Mouse (Mus musculus) heart, embryonic 13.5 days (tissue): Measurements from ENCODE around the gene Babam2. TPM values are rescaled to one million over a fixed set of nuclear protein-coding genes. Genes with fewer than 3 reads are reported as not detected.

Source experiments
- ATAC-seq: fragments of 200-750 bp; cut with Nextera tagmentation; 2 replicates; pipeline ENCODE4 v1.8.0; 2017; ENCODE audit warnings: moderate TSS enrichment; ENCODE audit not compliant: insufficient number of reproducible peaks, low FRiP score, low TSS enrichment; ENCODE audit errors: extremely low read depth
- H3K27ac ChIP-seq: fragments of 300-500 bp; sonication (generic); replicated peaks from 2 replicates; pipeline ENCODE4 v1.5.1; 2015; ENCODE audit warnings: moderate library complexity, mild to moderate bottlenecking, inconsistent platforms
- H3K27me3 ChIP-seq: fragments of 300-500 bp; sonication (generic); replicated peaks from 2 replicates; pipeline ENCODE4 v1.6.1; 2015; ENCODE audit warnings: mild to moderate bottlenecking, inconsistent platforms
- H3K36me3 ChIP-seq: fragments of 300-500 bp; sonication (generic); 2 replicates; pipeline ENCODE4 v1.6.1; 2015; ENCODE audit warnings: mild to moderate bottlenecking, inconsistent platforms
- H3K4me1 ChIP-seq: fragments of 300-500 bp; sonication (generic); 2 replicates; pipeline ENCODE4 v1.6.1; 2015; ENCODE audit warnings: inconsistent platforms
- H3K4me2 ChIP-seq: fragments of 300-500 bp; sonication (generic); 2 replicates; pipeline ENCODE4 v1.6.1; 2015; ENCODE audit warnings: inconsistent platforms, mild to moderate bottlenecking, moderate library complexity
- H3K4me3 ChIP-seq: fragments of 300-500 bp; sonication (generic); 2 replicates; pipeline ENCODE4 v1.5.1; 2015; ENCODE audit warnings: moderate library complexity, mild to moderate bottlenecking, inconsistent platforms
- H3K9ac ChIP-seq: fragments of 300-500 bp; sonication (generic); 2 replicates; pipeline ENCODE4 v1.6.1; 2015; ENCODE audit warnings: inconsistent platforms, mild to moderate bottlenecking, moderate library complexity
- H3K9me3 ChIP-seq: fragments of 300-500 bp; sonication (generic); 2 replicates; pipeline ENCODE4 v1.6.1; 2016; ENCODE audit warnings: inconsistent platforms
- whole genome bisulfite sequencing: fragments of 180-500 bp; shearing (Covaris S2); methylation state at CpG from one replicate; pipeline ENCODE4 v1.1.7; 2015; ENCODE audit warnings: mixed read lengths; 5-methylcytosine and 5-hydroxymethylcytosine counted together
- polyA plus RNA-seq: library from polyadenylated mRNA; unstranded; fragments of >200 nt; fragmentation: Nextera tagmentation; extraction: Ambion mirVana; gene quantifications from 2 replicates; pipeline ENCODE4 v1.2.1, GENCODE M21; 2015

Babam2 gene
- polyA plus RNA-seq, 1 experiment from 2014 or later: 43.3 TPM

DNA sequence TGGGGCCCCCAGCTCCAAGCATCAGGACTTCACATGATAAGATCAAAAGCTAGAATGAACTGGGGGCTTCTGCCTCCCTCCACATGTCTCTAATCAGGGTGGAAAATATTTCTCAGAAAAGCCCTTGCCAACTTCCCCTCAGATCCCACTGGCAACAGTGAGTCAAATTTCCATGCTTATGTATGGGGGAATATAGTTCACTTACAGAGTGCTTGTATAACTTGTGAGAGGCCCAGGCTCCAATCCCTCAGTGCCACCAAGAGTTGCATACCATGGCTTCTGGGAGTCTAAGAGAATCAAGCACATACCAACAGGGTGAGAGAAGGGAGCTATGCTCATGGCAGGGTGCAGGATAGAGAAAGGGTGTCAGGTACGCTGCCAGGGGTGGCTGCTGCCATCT lies 355.0 kb downstream of the Babam2 start:
- ATAC-seq: no peak
- Histone ChIP-seq H3K9me3 (no peaks in the 10 kb centered on the region), H3K27ac (peak overlapping the region; percentile 42; the same call in 1 of the 2 replicates), H3K4me1 (peaks cover 13% of the 10 kb centered on the region), H3K36me3 (no peaks in the 10 kb centered on the region), H3K27me3 (no peaks in the 10 kb centered on the region), H3K4me3 (no peak overlapping the region), H3K4me2 (no peak overlapping the region), H3K9ac (no peak overlapping the region)
- WGBS: 94% methylated on average over 1 of the region's 1 CpGs

GRCm38 (mm10) chr5:32053476-32053875 lies 356.0 kb downstream of the Babam2 start:
- no peaks in the 10 kb centered on the region for H3K9me3 ChIP-seq
- no peak overlapping the region for H3K4me2 ChIP-seq
- no peak overlapping the region for H3K9ac ChIP-seq
- H3K4me1 ChIP-seq: peaks cover 16% of the 10 kb centered on the region
- H3K36me3 ChIP-seq: no peaks in the 10 kb centered on the region
- H3K27me3 ChIP-seq: no peaks in the 10 kb centered on the region
- WGBS: 54% methylated on average over 8 of the region's 8 CpGs
- H3K4me3 ChIP-seq: no peak overlapping the region
- no peak for ATAC-seq
- H3K27ac ChIP-seq: no peak overlapping the region

DNA sequence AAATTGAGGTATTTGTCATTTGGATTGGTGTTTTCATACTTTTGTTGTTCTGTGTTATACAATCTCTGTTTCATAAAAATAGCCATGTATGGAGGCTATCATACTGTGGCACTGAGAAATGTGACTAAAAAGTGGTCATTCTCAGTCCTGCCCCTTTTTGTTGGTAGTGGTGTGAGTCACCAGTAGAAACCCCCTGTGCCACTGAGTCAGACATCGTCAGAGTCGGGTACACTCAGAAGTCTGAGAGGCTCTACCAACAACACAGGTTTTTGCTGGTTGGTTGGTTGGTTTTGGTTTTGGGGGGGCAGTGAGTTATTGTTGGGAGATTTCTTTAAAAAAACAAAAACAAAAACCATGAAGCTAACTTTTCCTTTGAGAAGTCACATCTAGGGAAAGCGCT lies 358.2 kb downstream of the Babam2 start:
- WGBS: 79% methylated on average over 3 of the region's 3 CpGs

DNA sequence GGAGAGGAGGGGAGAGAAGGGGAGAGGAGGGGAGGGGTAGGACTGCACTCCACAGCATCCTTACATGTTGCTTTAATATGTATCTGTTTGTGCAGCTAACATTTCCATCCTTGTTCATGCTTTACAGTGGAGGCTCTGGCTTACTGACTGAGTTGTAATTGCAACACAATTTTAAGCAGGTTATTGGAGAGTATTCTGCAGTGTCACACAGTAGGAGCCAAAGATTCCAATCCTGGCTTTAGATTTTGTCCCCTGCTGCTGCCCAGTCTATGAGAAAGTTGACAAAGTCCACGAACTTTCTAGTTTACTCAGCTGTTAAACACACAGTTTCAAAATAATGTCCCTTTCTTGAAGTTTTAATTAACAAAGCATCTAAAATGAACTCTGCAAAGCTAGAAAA lies 358.6 kb downstream of the Babam2 start:
- Histone ChIP-seq H3K9me3 (no peaks in the 10 kb centered on the region), H3K36me3 (no peaks in the 10 kb centered on the region), H3K4me1 (peaks cover 24% of the 10 kb centered on the region), H3K27me3 (no peaks in the 10 kb centered on the region), H3K9ac (no peak overlapping the region), H3K4me2 (no peak overlapping the region), H3K4me3 (no peak overlapping the region), H3K27ac (no peak overlapping the region)
- whole genome bisulfite sequencing: 68% methylated on average over 1 of the region's 1 CpGs
- no peak for ATAC-seq

More for the DNA sequence above, 358.2 kb downstream of the Babam2 start:
- H3K36me3 ChIP-seq: no peaks in the 10 kb centered on the region
- no peak overlapping the region for H3K9ac ChIP-seq
- no peaks in the 10 kb centered on the region for H3K9me3 ChIP-seq
- H3K4me2 ChIP-seq: no peak overlapping the region
- no peak overlapping the region for H3K4me3 ChIP-seq
- no peak for ATAC-seq
- no peak overlapping the region for H3K27ac ChIP-seq
- H3K4me1 ChIP-seq: peaks cover 24% of the 10 kb centered on the region
- H3K27me3 ChIP-seq: no peaks in the 10 kb centered on the region

DNA sequence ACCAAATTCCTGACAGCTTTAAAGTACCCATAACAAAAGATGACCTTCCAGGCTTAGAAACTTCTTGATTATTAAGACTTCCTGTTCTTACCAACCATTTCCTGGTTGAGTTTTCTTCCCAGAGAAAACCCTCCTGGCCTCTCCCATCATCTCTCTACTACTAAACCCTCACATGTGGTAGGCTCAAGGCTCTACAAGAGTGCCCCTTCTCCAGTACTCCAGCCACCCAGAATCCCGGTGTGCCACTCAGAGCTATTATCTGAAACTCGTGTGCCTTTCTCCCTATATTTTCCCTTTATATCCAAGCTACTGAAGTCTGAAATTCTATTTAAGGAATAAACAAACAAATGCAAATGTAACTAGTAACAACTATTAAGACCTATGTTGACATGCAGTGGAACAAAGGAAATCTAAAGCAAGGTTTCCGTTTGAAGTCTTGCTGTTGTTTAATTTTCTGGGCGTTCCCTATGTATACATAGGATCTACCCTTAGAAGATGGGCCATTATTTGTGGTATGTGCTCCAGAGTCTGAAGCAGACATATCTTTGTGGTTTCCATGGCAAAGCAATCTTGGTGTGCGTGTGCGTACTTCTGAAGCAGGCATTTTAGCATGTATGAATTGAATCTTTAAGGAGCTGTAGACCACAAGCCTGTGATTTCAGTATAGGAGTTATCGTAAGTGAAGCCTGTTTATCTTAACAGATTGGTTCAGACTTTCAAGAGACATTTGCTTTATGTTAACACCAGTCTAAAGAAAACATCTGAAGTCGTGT lies 361.2 kb downstream of the Babam2 start:
- Histone ChIP-seq H3K9ac (no peak overlapping the region), H3K27ac (peak overlapping the region; percentile 46; the same call in 1 of the 2 replicates), H3K4me1 (peaks cover 12% of the 10 kb centered on the region), H3K36me3 (no peaks in the 10 kb centered on the region), H3K4me3 (no peak overlapping the region), H3K4me2 (peak overlapping the region; percentile 30), H3K9me3 (no peaks in the 10 kb centered on the region), H3K27me3 (no peaks in the 10 kb centered on the region)
- no peak for ATAC-seq
- 66% methylated on average over 8 of the region's 8 CpGs for WGBS

GRCm38 (mm10) chr5:32059254-32059796 lies 361.8 kb downstream of the Babam2 start:
- ATAC-seq: no peak
- no peak overlapping the region for H3K4me3 ChIP-seq
- peak overlapping the region; percentile 30 for H3K4me2 ChIP-seq
- H3K27me3 ChIP-seq: no peaks in the 10 kb centered on the region
- H3K36me3 ChIP-seq: no peaks in the 10 kb centered on the region
- 64% methylated on average over 8 of the region's 8 CpGs for whole genome bisulfite sequencing
- no peaks in the 10 kb centered on the region for H3K9me3 ChIP-seq
- peak overlapping the region; percentile 46; the same call in 1 of the 2 replicates for H3K27ac ChIP-seq
- H3K9ac ChIP-seq: no peak overlapping the region
- H3K4me1 ChIP-seq: peaks cover 16% of the 10 kb centered on the region

DNA sequence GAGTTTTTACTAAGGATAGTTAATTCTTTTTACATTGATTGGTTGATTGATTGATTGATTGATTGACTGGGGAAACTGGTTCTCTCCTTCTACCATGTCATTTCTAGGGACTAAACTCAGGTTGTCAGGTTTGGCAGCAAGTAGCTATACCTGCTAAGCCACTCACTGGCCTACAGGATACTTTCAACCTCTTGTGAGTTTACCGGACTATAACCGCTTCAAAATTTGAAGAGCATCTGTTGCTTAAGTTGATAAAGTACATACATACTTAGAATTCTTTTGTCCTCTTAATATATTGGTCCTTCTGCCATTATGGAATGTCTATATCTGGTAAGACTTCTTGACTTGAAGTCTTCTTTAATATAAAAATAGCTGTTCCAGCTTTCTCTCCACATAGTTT lies 363.0 kb downstream of the Babam2 start:
- H3K27me3 ChIP-seq: no peaks in the 10 kb centered on the region
- 77% methylated on average over 2 of the region's 2 CpGs for WGBS
- H3K36me3 ChIP-seq: no peaks in the 10 kb centered on the region
- no peak overlapping the region for H3K4me2 ChIP-seq
- no peaks in the 10 kb centered on the region for H3K9me3 ChIP-seq
- H3K9ac ChIP-seq: no peak overlapping the region
- ATAC-seq: no peak
- peaks cover 26% of the 10 kb centered on the region for H3K4me1 ChIP-seq
- no peak overlapping the region for H3K4me3 ChIP-seq
- H3K27ac ChIP-seq: no peak overlapping the region

DNA sequence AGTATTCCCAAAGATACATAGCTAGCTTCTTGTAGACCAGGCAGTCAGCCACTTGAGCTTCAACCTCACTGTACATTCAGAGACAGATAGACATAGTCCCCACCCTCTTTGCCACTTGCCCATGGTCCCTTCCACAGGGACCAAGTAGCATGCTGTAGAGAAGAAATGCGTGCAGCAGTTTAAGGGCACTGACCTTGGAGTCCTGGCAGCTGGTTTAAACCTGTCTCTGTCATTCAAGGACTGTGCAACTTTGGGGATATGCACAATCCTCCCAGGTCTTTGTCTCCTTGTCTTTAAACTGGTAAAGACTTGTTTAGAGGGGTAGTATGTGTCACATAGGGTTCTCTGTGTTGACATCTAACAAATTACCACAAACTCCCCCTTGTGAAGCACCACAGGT lies 364.4 kb downstream of the Babam2 start:
- no peak overlapping the region for H3K9ac ChIP-seq
- H3K27ac ChIP-seq: no peak overlapping the region
- ATAC-seq: no peak
- H3K36me3 ChIP-seq: no peaks in the 10 kb centered on the region
- no peaks in the 10 kb centered on the region for H3K27me3 ChIP-seq
- no peaks in the 10 kb centered on the region for H3K9me3 ChIP-seq
- peaks cover 39% of the 10 kb centered on the region for H3K4me1 ChIP-seq
- no peak overlapping the region for H3K4me3 ChIP-seq
- H3K4me2 ChIP-seq: no peak overlapping the region
- WGBS: 65% methylated on average over 1 of the region's 1 CpGs

DNA sequence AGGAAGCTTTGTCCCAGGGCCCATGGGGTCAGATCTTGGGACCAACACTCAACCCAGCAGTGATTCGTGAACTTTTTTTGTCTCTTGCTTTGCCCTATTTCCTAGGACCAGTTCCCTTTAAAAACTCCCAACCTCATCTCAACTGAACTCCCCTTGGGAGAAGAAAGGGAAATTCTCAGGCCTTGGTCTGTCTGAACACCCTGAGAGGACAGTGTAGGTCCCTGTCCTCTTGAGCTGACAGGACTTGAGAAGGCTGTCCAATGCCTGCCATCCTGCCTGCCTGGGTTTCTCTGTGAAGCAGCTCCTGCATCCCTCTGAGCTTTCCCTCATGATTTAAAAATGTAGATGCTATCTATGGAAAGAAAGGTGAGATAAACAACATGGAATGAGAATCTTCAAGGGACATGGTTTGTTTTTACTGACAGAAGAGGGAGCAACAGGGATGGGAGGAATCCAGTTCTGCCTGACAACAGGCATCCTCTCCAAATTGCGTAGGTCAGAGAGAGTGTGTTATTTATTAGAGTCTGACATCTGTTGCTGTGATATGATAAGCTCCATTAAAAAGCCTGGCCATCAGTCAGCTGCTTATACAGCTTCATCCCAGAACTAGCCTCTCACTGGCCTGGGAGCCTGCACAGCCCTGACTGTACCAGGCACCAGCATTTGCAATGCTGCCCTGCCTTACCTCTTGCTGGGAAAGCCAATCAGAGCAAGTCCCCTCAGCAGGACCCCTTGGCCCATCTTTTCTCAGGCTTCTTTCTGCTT lies 367.0 kb downstream of the Babam2 start:
- H3K27me3 ChIP-seq: no peaks in the 10 kb centered on the region
- no peak overlapping the region for H3K4me2 ChIP-seq
- H3K36me3 ChIP-seq: no peaks in the 10 kb centered on the region
- no peak overlapping the region for H3K9ac ChIP-seq
- peaks cover 36% of the 10 kb centered on the region for H3K4me1 ChIP-seq
- H3K27ac ChIP-seq: no peak overlapping the region; the same call in 1 of the 2 replicates
- no peaks in the 10 kb centered on the region for H3K9me3 ChIP-seq
- no peak for ATAC-seq
- no peak overlapping the region for H3K4me3 ChIP-seq
- 66% methylated on average over 2 of the region's 2 CpGs for WGBS

DNA sequence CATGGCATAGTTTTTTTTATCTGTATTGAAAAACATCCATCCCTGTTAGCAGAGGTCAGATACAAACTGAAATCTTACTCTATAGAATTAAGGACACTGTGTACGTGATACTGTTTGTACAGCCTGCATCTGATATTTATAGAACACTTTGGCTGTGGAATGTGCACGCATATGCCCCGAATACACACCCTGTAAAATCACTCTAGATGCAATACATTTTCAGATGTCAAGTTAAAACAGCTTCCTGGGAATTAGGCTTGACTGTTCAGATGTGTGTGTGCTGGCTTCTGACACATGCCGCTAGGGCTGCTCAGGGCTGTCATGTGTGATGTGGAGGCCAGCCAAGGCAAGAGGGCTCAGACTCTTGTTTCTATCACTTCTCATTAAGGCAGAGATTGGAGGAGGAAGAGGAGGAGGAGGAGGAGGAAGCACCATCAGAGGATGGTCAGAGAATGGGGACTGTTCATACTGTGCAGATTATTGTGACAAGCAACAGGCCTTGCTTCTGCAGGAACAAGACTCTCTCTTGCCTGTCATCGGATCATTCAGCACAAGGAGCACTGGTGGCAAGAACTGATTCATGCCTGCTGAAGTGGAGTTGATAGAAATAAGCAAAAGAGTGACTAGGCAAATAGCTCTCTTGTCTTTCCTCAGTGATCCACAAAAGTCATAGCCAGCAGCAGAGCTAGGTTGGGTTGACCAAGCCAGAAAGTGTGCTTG lies 368.7 kb downstream of the Babam2 start:
- no peak for ATAC-seq
- no peaks in the 10 kb centered on the region for H3K9me3 ChIP-seq
- peaks cover 42% of the 10 kb centered on the region for H3K4me1 ChIP-seq
- no peak overlapping the region for H3K4me3 ChIP-seq
- H3K27ac ChIP-seq: peak overlapping the region; percentile 12; the same call in 1 of the 2 replicates
- H3K36me3 ChIP-seq: no peaks in the 10 kb centered on the region
- H3K9ac ChIP-seq: no peak overlapping the region
- H3K4me2 ChIP-seq: peak overlapping the region; percentile 5; the same call in 1 of the 2 replicates
- H3K27me3 ChIP-seq: no peaks in the 10 kb centered on the region
- WGBS: 25% methylated on average over 5 of the region's 5 CpGs

GRCm38 (mm10) chr5:32066839-32067238 lies 369.4 kb downstream of the Babam2 start:
- whole genome bisulfite sequencing: 70% methylated on average over 2 of the region's 2 CpGs
- no peak overlapping the region for H3K4me3 ChIP-seq
- H3K9ac ChIP-seq: no peak overlapping the region
- H3K27ac ChIP-seq: 0 out of 2 replicates have a peak overlapping the region, but pooled peaks have one; percentile 12
- H3K36me3 ChIP-seq: no peaks in the 10 kb centered on the region
- ATAC-seq: no peak
- no peaks in the 10 kb centered on the region for H3K27me3 ChIP-seq
- no peak overlapping the region for H3K4me2 ChIP-seq
- H3K4me1 ChIP-seq: peaks cover 47% of the 10 kb centered on the region
- H3K9me3 ChIP-seq: no peaks in the 10 kb centered on the region
